Mouse (Mus musculus) heart, embryonic 11.5 days (tissue): ENCODE measurements at regions not wholly inside any gene's neighbourhood (a gene's known extent, or its start where the extent isn't known, plus 50 kb on each side); places are given as distances from the start of the nearest gene placed in this dataset.

Experiments used
- ATAC-seq: fragments of 200-750 bp; cut with Nextera tagmentation; replicated peaks from 2 replicates; pipeline ENCODE4 v1.8.0; 2017; ENCODE audit warnings: moderate library complexity; ENCODE audit not compliant: insufficient number of reproducible peaks, low FRiP score, low TSS enrichment
- H3K27ac ChIP-seq: fragments of 300-500 bp; sonication (generic); 2 replicates; pipeline ENCODE4 v1.5.1; 2014; ENCODE audit warnings: mild to moderate bottlenecking, low read depth, low read length
- H3K27me3 ChIP-seq: fragments of 300-500 bp; sonication (generic); 2 replicates; pipeline ENCODE4 v1.6.1; 2014; ENCODE audit warnings: mild to moderate bottlenecking, low read length, mixed read lengths; ENCODE audit not compliant: control insufficient read depth, insufficient read depth
- H3K36me3 ChIP-seq: fragments of 300-500 bp; sonication (generic); 2 replicates; pipeline ENCODE4 v1.6.1; 2014; ENCODE audit warnings: mild to moderate bottlenecking, low read length, moderate library complexity, mixed read lengths; ENCODE audit not compliant: control insufficient read depth, insufficient read depth
- H3K4me1 ChIP-seq: fragments of 300-500 bp; sonication (generic); 2 replicates; pipeline ENCODE4 v1.6.1; 2014; ENCODE audit warnings: low read length; ENCODE audit not compliant: control insufficient read depth, insufficient read depth
- H3K4me2 ChIP-seq: fragments of 300-500 bp; sonication (generic); 2 replicates; pipeline ENCODE4 v1.6.1; 2014; ENCODE audit warnings: mild to moderate bottlenecking, moderate library complexity
- H3K4me3 ChIP-seq: fragments of 300-500 bp; sonication (generic); 2 replicates; pipeline ENCODE4 v1.5.1; 2014; ENCODE audit warnings: low read depth, low read length
- H3K9ac ChIP-seq: fragments of 300-500 bp; sonication (generic); 2 replicates; pipeline ENCODE4 v1.6.1; 2014; ENCODE audit warnings: mild to moderate bottlenecking, low read depth, low read length, moderate library complexity
- H3K9me3 ChIP-seq: fragments of 300-500 bp; sonication (generic); replicated peaks from 2 replicates; pipeline ENCODE4 v1.6.1; 2016; ENCODE audit warnings: low read length; ENCODE audit not compliant: control insufficient read depth
- WGBS: fragments of 180-500 bp; shearing (Covaris S2); extraction: QIAGEN DNeasy Blood & Tissue Kit; methylation state at CpG from one replicate; pipeline ENCODE4 v1.1.7; 2014; ENCODE audit not compliant: insufficient replicate concordance; 5-methylcytosine and 5-hydroxymethylcytosine counted together

DNA sequence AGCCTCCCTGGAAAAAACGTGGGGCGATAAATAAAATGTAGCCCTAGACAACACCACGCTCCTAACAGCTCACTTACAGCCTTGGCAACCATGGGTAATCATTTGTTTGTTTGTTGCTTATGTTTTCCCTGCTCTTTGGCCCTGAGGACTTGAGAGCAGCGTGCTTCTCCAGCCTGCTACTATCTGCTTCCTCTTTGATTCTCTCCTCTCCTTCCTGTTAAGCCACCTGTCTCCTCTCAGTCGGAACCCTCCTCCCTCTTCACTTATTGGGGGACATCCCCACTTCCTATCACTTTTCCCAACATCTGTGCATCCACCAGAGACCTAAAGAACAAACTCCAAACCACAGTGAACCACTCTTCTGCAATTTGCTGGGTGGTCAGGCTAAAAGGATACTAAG lies 362.5 kb upstream of the Smim15 start:
- Histone ChIP-seq H3K27ac (no peak overlapping the region), H3K9ac (no peak overlapping the region), H3K36me3 (no peaks in the 10 kb centered on the region), H3K4me1 (no peaks in the 10 kb centered on the region), H3K4me2 (no peak overlapping the region), H3K4me3 (no peak overlapping the region), H3K9me3 (no peaks in the 10 kb centered on the region), H3K27me3 (no peaks in the 10 kb centered on the region; the same call in 1 of the 2 replicates)
- no peak for ATAC-seq
- WGBS: 62% methylated on average over 5 of the region's 5 CpGs

DNA sequence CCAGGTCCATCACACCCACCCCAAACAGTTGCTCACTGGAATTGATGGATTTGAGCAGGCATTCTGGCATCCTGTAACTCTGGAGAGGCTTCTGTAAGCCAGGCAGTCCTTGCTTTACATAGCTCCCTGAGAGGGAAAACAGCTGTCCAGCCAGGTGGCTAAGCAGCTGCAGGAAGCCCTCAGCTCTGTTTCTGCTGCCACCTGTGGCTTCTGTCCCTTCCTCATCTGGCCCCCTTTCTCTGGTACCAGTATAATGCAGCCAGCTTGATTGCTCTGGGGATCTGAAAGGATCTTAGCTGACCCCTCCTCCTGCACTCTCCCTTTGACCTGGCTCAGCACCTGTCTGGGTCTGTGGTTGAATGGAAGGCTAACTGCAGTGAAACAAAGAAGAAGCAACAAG lies 365.4 kb upstream of the Smim15 start:
- H3K27ac ChIP-seq: no peak overlapping the region
- H3K9ac ChIP-seq: no peak overlapping the region
- no peaks in the 10 kb centered on the region for H3K36me3 ChIP-seq
- no peak overlapping the region for H3K4me3 ChIP-seq
- no peak for ATAC-seq
- H3K4me1 ChIP-seq: 0 out of 2 replicates have a peak, but pooled peaks cover 2% of the 10 kb centered on the region
- H3K27me3 ChIP-seq: no peaks in the 10 kb centered on the region; the same call in 1 of the 2 replicates
- no peak overlapping the region for H3K4me2 ChIP-seq
- no peaks in the 10 kb centered on the region for H3K9me3 ChIP-seq

GRCm38 (mm10) chr13:107677091-107677470 lies 367.2 kb upstream of the Smim15 start:
- peak overlapping the region; percentile 54 for H3K27ac ChIP-seq
- ATAC-seq: no peak
- H3K9me3 ChIP-seq: no peaks in the 10 kb centered on the region
- no peak overlapping the region for H3K9ac ChIP-seq
- no peaks in the 10 kb centered on the region for H3K36me3 ChIP-seq
- no peak overlapping the region for H3K4me2 ChIP-seq
- 57% methylated on average over 8 of the region's 8 CpGs for WGBS
- peaks cover 3% of the 10 kb centered on the region; the same call in 1 of the 2 replicates for H3K27me3 ChIP-seq
- 0 out of 2 replicates have a peak, but pooled peaks cover 2% of the 10 kb centered on the region for H3K4me1 ChIP-seq
- no peak overlapping the region for H3K4me3 ChIP-seq

- Histone ChIP-seq H3K9me3 (no peaks in the 10 kb centered on the region), H3K27ac (peak overlapping the region; percentile 54), H3K4me3 (no peak overlapping the region), H3K4me1 (0 out of 2 replicates have a peak, but pooled peaks cover 2% of the 10 kb centered on the region), H3K9ac (no peak overlapping the region), H3K27me3 (peaks cover 3% of the 10 kb centered on the region; the same call in 1 of the 2 replicates), H3K36me3 (no peaks in the 10 kb centered on the region), H3K4me2 (peak overlapping the region; percentile 17)
- WGBS: 13% methylated on average over 9 of the region's 9 CpGs
- peak; percentile 70 for ATAC-seq
Observed at GRCm38 (mm10) chr13:107676310-107677090, 367.7 kb upstream of the Smim15 start.

GRCm38 (mm10) chr13:107672166-107672565 lies 372.1 kb upstream of the Smim15 start:
- WGBS: 83% methylated on average over 5 of the region's 5 CpGs
- no peak for ATAC-seq
- H3K9me3 ChIP-seq: no peaks in the 10 kb centered on the region

DNA sequence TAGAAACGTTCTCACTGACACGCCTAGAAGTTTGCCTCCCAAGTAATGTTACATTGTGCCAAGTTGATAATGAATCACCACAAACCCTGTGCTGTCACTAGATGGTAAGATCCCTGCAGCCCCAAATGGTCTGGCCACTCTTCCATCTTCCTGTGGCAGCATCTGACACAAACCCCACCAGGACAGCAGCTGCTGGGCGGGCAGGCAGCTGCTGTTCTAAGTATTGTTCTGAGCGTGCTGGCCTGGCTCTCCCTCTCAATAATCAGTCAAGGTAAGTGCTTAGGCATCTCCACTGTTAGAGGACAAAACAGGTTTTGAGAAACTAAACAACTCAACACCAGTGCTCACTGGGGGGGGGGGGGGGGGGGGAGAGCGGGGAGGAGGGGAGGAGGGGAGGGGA lies 375.7 kb upstream of the Smim15 start:
- H3K9me3 ChIP-seq: no peaks in the 10 kb centered on the region

More at GRCm38 (mm10) chr13:107672166-107672565, 372.1 kb upstream of the Smim15 start:
- Histone ChIP-seq H3K4me2 (no peak overlapping the region), H3K4me3 (no peak overlapping the region), H3K27me3 (peaks cover 7% of the 10 kb centered on the region), H3K27ac (no peak overlapping the region), H3K36me3 (no peaks in the 10 kb centered on the region), H3K4me1 (0 out of 2 replicates have a peak, but pooled peaks cover 2% of the 10 kb centered on the region), H3K9ac (no peak overlapping the region)

GRCm38 (mm10) chr13:107665775-107666174 lies 378.5 kb upstream of the Smim15 start:
- Histone ChIP-seq H3K36me3 (no peaks in the 10 kb centered on the region), H3K4me1 (no peaks in the 10 kb centered on the region), H3K9ac (no peak overlapping the region), H3K27me3 (peaks cover 13% of the 10 kb centered on the region), H3K9me3 (no peaks in the 10 kb centered on the region), H3K27ac (no peak overlapping the region), H3K4me3 (no peak overlapping the region), H3K4me2 (no peak overlapping the region)
- ATAC-seq: no peak
- WGBS: 87% methylated on average over 6 of the region's 6 CpGs

More for the DNA sequence above, 375.7 kb upstream of the Smim15 start:
- no peak overlapping the region for H3K9ac ChIP-seq
- no peak overlapping the region for H3K4me3 ChIP-seq
- no peak overlapping the region for H3K4me2 ChIP-seq
- H3K4me1 ChIP-seq: no peaks in the 10 kb centered on the region
- H3K27ac ChIP-seq: no peak overlapping the region
- no peaks in the 10 kb centered on the region for H3K36me3 ChIP-seq
- peaks cover 14% of the 10 kb centered on the region for H3K27me3 ChIP-seq
- WGBS: 54% methylated on average over 4 of the region's 5 CpGs
- no peak for ATAC-seq

- ATAC-seq: no peak
- Histone ChIP-seq H3K9me3 (no peaks in the 10 kb centered on the region), H3K27ac (no peak overlapping the region), H3K27me3 (peaks cover 13% of the 10 kb centered on the region), H3K9ac (no peak overlapping the region), H3K4me1 (no peaks in the 10 kb centered on the region), H3K4me3 (no peak overlapping the region), H3K36me3 (no peaks in the 10 kb centered on the region), H3K4me2 (peak overlapping the region; percentile 19)
- WGBS: 52% methylated on average over 8 of the region's 8 CpGs
Observed at GRCm38 (mm10) chr13:107664197-107664596, 380.0 kb upstream of the Smim15 start.

- H3K4me3 ChIP-seq: no peak overlapping the region
- H3K36me3 ChIP-seq: no peaks in the 10 kb centered on the region
- peak overlapping the region; percentile 19 for H3K4me2 ChIP-seq
- WGBS: 15% methylated on average over 12 of the region's 12 CpGs
- H3K9ac ChIP-seq: no peak overlapping the region
- peaks cover 13% of the 10 kb centered on the region for H3K27me3 ChIP-seq
- H3K4me1 ChIP-seq: no peaks in the 10 kb centered on the region
- no peak overlapping the region for H3K27ac ChIP-seq
- no peak for ATAC-seq
- H3K9me3 ChIP-seq: no peaks in the 10 kb centered on the region
Observed at GRCm38 (mm10) chr13:107663745-107664144, 380.5 kb upstream of the Smim15 start.
